Mouse (Mus musculus) T-helper 1 cell (primary cell): Measurements from ENCODE around the gene 4930544D05Rik.

Source experiments
- in situ Hi-C: fragments of 300-600 bp; cut with MboI, MseI; formaldehyde crosslinking; loops from one replicate; pipeline ENCODE4 v1.15.1; 2025; ENCODE audit warnings: high pct_unique_total_duplicates

The 4930544D05Rik gene

GRCm38 (mm10) chr11:70639976-70640375 lies 24.3 kb downstream of the 4930544D05Rik start:
- in situ Hi-C loops: no loop called here

- in situ Hi-C loops: no loop called here
These were observed 25.6 kb downstream of the 4930544D05Rik start for GRCm38 (mm10) chr11:70641241-70641640.

GRCm38 (mm10) chr11:70643051-70643450 lies 27.4 kb downstream of the 4930544D05Rik start:
- in situ Hi-C loops: no loop called here

DNA sequence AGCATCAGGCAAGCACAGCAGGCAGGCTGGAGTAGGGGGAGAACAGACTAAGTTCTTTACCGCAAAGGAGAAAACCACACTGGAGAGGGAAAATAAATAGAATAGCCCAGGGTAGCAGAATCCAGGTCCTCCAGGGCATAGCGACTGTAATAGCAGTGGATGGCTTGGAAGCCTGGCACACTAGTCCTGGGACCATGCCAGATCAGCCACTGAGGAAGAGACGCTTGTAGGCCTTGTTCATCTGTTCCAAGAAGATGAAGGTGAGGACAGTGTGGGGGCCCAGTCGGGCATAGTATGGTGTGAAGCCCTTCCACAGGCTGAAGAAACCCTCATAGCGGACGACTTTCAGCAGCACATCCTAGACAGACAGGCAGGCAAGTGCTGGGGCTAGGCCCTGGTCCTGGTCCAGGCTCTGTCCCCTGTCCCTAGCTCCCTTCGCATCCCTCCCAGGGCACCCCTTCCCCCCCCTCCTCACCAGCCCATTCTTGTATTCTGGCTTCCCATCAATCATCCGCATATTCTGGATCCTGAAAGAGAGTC lies 29.0 kb downstream of the 4930544D05Rik start:
- in situ Hi-C loops: no loop called here

DNA sequence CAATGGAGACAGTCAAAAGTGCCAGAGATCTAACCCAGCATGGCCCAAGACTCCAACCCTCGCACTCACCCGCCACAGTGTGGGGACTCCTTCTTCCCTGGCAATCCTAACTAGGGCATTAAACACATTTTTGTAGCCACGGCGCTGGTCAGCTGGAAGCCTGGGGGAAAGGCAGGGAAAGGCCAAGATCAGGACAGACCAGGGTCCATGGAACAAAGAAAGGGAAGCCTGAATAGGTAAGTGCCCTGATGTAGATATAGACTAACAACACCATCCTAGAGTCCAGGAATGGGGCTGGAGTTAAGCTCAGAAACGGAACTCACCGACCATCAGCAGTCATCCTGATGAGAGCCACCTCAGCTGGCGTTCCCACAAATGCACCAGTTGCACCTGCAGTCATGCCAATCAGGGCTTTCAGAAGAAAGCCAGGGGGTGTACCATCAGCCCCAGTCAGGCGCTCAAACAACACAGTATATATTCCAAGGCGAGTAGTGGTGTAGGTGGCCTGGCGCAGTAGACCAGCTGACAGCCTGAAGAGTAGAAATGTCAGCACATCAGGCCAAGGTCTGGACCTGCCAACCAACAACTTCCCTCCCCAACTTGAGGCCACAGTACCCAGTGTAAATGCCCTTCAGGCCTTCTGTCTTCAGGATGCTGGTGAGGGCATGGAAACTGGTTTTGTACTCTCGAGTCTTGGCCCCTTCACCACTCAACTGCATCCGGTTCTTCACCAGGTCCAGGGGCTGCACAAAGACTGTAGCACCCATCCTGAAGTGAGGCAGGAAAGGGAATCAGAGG lies 30.0 kb downstream of the 4930544D05Rik start:
- in situ Hi-C loops: no loop called here

- in situ Hi-C loops: no loop called here
These were observed 30.6 kb downstream of the 4930544D05Rik start for GRCm38 (mm10) chr11:70646259-70646555.

DNA sequence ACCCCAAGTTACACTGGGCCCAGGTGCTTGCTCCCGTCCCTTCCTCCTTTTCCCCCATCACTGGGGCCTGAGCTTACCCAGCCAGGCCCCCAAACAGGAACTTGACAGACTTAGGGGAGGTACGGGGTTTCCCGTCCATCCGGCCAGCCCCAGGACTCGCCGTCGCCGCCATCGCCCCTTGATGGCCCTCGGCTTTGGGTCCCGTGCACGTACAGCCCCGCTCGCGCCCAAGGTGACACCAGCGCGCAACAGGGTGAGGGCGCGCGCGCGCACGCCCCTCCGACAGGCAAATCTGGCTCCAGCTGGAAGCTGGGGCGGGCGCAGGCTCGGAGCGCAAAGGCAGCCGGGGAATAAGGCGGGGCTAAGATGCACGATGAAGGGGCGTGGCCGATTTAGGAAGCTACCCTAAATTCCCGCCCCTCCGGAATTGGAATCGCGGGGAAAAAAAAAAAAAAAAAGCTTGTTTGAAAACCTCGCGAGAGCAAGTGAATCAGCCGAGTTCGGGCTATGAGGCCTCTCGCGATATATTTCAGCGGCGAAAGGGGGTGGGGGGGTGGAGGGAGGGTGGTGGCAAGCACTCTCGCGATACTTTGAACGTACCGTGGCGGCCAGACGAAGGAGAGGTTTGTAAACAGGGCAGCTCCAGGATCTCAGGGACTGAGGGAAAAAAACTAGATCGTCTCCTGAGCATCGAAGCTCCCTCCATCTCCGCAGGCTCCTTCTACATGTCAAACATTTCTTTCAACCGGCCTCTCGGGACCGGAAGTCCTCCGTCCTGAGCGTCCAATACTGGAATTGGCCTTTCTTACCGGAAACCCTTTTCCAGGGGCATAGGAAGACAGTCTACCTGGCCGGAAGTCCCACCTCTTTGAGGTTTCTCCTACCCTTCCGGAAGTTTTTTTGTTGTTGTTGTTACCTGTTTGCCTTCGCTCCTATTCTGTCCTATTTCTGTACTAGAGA lies 31.3 kb downstream of the 4930544D05Rik start, which contains the start of the genes Rnf167 and Slc25a11:
Gene Rnf167 (plus strand): TSS at position 545 of the 960 bp plus-strand sequence.
Gene Slc25a11 (minus strand): TSS at position 789 of the 960 bp plus-strand sequence.
- in situ Hi-C loops: no loop called here

DNA sequence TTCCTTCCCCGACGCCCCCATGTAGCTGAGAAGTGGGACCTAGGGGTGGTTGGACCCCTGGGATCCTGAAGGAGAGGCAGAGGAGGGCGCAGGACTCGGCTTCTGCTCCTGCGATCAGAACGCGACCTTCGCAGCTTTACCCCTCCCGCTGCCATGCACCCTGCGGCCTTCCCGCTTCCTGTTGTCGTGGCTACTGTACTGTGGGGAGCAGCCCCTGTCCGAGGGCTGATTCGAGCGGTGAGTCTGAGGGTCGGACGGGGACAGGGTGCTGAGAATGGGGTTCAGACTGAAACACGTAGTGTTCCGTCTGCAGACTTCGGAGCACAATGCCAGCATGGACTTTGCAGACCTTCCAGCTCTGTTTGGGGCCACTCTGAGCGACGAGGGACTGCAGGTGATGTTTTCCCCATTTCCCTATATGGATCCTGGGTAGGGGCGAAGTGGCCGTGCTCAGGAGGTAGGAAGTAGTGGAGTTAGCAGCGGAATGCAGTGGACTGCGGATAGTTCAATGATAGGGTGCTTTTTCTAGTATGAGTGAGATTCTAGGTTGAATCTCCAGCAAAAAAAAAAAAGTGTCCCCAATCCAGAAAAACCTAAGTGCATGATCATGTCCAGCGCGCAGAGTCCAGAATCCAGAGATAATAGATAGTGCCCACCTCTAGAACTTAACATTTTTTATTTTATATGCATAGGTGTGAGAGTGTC lies 32.2 kb downstream of the 4930544D05Rik start:
- in situ Hi-C loops: no loop called here

DNA sequence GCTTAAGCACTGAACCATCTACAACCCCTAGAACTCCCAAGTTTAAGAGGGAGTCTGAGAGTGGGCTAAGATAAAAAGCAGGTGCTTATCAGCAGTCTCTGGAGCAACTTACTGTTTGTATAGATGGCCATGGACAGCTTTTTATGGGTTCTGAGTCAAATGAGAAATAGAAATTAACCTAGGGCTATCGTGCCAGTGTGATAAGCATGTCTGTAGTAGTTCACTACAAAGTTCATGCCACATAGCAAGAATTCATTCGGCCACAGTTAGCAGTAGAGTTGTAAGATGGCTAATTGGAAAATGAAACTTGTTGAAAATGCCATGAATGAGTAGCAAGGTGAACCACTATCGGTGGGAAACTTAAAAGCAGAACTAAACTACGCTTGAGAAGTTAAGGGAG lies 32.9 kb downstream of the 4930544D05Rik start:
- in situ Hi-C loops: no loop called here

GRCm38 (mm10) chr11:70649185-70649734 lies 33.6 kb downstream of the 4930544D05Rik start:
- in situ Hi-C loops: no loop called here

GRCm38 (mm10) chr11:70650322-70651175 lies 34.9 kb downstream of the 4930544D05Rik start:
- in situ Hi-C loops: no loop called here

GRCm38 (mm10) chr11:70651391-70651790 lies 35.7 kb downstream of the 4930544D05Rik start:
- in situ Hi-C loops: no loop called here

DNA sequence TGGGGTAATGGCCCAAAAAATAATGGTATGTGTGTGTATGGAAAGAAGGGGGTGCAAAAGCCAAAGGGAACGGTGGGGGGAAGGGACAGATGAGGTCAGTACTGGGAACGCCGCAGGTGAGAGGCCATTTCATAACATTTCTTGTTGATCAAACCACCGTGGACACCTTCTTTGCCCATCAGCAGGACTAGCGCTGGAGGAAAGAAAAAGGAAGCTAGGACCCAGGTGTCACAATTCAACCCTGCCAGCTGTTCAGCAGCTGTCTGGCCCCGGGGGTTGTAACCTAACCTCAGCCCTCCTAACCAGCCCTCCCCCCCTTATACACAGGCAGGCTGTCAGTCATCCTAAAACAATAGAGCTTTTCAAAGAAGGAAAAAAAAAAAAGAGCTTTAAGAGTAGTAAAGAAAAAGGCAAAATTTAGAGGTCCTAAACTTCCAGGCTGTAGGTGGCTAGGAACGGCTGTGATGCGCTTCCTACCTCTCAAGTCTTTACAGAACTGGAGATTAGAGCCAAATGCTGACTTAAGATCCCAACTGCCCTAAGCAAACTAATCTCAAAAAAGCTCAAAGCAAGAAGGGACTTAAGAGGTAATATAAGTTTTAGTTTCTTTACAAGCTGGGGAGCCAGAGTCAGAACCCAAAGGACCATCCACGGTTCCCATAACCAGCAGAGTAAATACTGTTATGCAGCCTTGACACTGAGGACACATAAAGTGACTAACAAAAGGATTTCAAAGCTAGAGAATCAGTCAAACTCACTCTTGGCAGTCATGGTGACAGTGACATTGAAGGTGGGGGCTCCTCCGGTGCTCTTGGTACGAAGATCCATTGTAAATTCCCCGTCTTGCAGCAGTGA lies 36.6 kb downstream of the 4930544D05Rik start:
- in situ Hi-C loops: no loop called here

- in situ Hi-C loops: no loop called here
These were observed 37.3 kb downstream of the 4930544D05Rik start for GRCm38 (mm10) chr11:70652884-70653344.

GRCm38 (mm10) chr11:70653345-70654197 lies 37.9 kb downstream of the 4930544D05Rik start:
- in situ Hi-C loops: no loop called here

- in situ Hi-C loops: no loop called here
These were observed 38.7 kb downstream of the 4930544D05Rik start, which contains the start of gene Pfn1 for GRCm38 (mm10) chr11:70654198-70654922. Gene Pfn1, minus strand, starts transcription at chr11:70654644.

DNA sequence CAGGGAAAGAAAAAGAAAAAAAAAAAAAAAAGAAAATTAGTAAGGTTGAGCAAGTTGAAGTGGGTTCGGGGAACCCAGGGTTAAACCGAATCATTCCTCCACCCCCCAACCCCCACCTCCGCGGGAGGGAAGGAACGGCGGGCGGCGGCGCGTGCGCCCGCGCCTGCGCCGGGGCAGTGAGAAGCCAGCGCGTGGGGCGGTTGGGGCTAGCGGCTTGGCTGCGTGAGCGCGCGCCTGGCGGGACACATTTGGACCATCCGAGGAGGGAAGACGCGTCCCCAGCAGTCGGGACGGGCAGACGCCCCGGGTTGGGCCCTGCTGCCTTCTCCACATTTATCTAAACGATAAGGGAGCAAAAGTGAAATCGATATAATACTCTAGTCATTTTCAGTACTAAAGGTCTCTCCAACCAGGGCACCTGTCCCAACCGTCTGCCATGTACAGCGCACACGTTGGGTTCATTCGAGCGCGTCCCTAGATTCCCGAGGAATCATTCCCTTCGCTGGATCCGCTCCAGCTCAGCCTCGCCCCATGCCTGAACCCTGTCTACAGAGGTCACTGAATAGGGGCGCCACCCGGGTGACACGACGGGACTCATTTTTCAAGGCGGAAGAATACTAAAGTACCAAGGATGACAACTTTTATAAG lies 39.4 kb downstream of the 4930544D05Rik start:
- in situ Hi-C loops: no loop called here
